Mouse (Mus musculus) cerebellum, postnatal 25 days (tissue): Measurements from ENCODE around the gene Slc39a11.

Experiments used
- DNase-seq, 2 experiments: peaks; one replicate each; pipeline ENCODE4 v3.0.0; 2021; ENCODE audit warnings: mixed read lengths in 2 of 2

The Slc39a11 gene

DNA sequence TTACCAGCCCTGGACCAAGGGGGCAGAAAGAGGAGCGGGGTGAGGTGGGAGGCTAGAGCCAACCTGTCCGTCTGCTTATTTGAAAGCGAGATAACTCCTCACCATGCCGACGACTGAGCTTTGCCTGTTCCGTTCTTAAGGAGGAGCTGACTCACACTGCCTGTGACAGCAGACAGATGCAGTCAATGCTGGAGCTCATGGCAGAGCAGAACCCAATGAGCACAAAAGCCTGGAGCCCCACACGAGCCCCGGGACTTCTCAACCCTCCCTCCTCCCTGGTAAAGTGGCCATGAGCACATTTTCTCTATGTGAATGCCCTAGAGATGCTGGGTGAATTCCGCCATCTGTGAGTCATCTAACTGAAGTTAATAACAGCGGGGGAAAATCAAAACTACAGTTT lies 198.6 kb downstream of the Slc39a11 start:
- DNase-seq = no peak

DNA sequence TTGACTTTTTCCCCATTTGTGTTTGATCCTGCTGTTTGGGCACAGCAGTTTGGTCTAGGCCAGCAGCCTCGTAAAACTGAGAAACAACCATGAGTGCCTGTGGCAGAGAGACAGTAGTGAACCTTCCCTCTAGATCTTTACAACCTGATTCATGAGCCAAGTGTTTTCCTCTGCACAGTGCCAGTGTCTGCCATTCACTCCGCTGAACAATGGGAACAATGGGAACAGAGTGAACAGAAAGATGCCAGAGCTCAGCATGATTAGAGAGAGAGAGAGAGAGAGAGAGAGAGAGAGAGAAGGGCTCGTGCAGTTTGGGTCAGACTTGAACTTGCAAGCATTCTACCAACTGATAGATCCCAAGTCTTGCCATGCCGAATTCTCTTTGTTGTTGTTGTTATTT lies 199.2 kb downstream of the Slc39a11 start:
- DNase-seq = no peak

- no peak for DNase-seq
These were observed 199.9 kb downstream of the Slc39a11 start for GRCm38 (mm10) chr11:113450028-113450427.

- no peak for DNase-seq
These were observed 207.8 kb downstream of the Slc39a11 start for GRCm38 (mm10) chr11:113442036-113442435.

DNA sequence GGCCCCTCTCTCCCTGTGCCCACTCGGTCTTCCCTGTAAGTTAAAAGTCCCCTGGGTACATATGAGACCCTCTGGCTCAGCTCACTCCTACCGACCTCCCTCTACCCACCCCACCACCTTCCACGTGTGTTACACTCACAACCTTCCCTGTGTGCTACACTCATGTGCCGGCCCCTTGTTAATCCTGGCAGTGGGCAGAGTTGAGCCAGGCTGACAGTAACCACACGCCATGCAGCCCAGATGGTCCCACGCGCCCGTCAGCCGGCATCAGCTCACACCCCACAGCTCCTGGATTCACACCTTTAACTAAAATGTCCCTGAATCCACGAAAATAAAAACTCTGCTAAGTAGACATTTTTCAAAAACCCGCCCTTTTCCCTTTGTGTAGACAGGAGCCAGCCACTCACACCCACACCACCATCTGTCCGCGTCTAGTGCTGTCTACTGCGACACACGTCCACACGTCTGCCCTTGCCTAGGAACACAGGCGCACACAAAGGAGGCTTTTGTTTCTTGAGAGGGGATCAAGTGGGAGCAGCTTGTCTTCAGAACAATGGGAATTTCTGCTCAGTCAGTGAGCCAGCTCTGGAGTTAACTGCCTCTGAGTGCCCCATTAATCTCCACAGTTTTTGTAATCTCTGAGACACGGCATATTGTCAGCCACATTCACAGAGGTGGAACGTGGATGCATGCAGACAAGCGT lies 210.4 kb downstream of the Slc39a11 start:
- peak in 1 of 2 experiments; percentile 41 for DNase-seq

DNA sequence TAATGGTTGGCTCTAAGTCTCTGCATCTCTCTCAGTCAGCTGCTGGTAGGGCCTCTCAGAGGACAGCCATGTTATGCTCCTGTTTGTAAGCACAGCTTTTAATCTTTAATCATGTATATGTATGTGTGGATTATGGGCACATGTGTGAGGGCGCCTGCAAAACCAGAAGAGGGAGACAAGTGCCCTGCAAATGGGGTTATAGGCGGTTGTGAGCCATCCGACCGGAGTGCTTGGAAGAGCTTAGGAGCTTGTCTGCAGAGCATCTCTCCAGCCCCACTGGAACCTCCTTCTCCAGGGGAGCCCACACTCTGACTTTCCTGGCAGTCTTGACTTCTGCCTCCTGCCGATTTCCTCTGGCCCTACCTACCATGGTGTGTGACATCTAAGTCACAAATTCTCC lies 211.0 kb downstream of the Slc39a11 start:
- DNase-seq = no peak

- DNase-seq = no peak
These were observed 212.5 kb downstream of the Slc39a11 start for GRCm38 (mm10) chr11:113437357-113437756.

GRCm38 (mm10) chr11:113436299-113436698 lies 213.6 kb downstream of the Slc39a11 start:
- DNase-seq = no peak

DNA sequence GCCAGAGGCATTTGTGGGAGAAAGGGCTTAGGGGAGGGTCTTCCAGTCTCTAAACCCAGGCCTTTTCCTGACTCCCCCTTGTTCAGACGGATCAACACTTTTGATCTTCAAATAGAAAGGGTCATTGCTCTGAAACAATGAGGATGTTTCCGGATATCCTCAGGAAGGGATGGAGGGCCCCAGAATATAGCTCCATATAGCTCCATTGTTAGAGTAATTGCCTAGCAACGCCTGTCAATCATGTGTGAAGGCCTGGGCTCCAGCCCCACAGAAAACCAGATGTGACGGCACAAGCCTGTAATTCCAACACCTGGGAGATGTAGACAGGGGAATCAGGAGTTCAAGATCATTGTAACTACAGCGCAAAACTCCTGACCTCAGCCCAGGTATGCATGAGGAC lies 214.2 kb downstream of the Slc39a11 start:
- no peak for DNase-seq

DNA sequence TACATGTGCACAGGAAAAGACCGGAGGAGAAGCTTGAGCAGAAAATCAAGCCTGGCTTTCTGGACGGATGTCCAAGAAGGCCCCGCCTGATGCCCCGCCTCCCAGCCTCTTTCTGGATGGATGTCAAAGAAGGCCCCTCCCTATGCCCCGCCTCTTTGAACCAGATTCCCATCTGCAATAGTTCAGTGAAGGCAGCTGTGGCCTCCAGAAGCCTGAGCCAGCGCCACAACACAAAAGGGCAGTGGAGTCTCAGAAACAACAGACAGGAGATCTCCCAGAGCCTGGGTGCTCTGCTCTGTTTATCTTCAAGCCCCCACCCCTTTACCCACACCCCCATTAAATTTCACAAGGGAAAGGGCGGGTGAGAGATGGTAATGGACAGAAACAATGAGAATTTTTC lies 218.7 kb downstream of the Slc39a11 start:
- no peak for DNase-seq

DNA sequence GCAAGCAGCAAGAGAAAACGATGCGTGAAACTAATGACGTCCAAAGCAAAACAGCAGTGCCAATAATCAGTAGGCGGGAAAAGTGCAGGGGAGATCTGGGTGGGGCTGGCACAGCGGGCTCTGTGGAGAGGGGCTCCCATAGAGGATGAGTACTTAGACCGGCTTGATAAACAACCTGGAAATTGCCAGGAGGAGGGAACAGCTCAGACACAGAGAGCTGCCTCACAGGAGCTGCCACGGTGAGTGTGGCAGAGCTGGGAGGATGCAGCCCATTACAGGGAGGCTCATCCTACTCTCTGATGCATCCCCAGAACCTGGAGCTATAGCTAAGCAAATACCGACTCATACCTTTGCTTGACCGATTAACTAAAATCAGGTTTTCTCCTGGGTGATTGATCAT lies 224.0 kb downstream of the Slc39a11 start:
- DNase-seq = no peak

GRCm38 (mm10) chr11:113425454-113425853 lies 224.4 kb downstream of the Slc39a11 start:
- DNase-seq = no peak

DNA sequence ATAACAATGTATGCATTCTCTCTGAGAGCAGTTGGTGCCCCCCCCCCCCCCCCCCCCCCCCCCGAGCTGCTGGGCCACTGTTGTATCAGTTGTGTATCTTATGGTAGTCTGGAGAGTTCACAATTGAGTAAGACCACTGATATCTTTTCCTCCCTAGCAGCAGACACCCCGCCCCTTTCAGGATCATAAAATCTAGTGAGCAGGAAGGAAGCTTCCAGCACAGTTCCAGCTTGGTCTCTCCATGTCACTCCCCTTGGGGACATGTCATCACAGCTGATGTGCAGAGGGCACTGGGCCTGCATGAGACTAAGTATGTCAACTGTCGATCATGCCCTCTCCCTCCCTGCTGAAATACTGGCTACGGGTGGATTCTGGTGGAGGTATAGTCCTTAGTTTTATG lies 225.1 kb downstream of the Slc39a11 start:
- DNase-seq = no peak

DNA sequence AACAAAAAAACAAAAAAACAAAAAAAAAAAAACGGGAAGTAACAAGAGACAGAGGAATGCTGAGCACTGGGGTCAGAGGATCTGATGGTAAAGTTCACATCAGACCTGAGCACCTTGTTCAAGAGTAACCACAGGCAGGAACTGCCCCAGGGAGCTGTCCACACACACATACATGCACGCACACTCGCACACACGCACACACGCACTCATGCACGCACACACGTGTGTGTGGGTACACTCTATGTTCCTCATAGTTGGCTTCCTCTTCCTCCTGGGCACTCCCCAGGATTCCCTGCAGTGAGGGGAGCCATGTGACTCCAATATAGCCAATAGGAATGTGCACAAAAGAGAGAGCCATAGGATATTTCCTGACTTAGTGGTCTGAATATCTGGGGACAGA lies 227.3 kb downstream of the Slc39a11 start:
- DNase-seq = no peak

DNA sequence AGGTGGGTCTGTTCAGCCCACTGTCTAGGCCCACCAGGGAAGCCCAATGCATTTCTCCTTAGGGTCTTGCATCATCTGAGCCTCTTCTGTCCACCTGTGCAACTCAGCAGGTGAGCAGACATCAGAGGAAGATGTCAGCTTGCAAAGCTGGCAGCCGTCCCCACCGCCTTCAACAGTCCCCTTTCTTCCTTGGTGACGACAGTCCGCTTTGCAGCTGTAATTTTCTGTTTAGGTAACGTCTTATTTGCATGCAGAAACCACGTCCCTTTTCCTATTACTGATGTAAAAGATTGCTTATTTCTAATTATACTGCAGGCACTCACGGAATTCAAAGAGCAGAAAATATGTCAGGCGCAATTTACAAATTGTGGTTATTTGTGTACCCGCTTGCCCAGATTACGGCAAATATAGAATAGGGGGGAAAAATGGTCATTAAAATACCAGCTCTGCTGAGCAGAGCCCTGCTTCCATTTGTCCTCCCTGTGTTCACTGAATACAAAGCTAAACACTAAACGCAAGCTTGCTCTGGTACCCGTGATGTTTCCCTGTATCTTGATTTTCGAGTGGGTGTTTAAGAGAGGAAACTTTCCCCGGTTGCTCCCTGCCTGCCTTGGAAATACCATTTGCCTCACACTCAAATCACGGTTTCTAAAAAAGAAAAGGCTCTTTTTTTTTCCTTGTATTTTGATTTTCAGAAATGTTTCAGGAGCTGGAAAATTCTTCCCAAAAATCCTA lies 230.8 kb downstream of the Slc39a11 start:
- no peak for DNase-seq

DNA sequence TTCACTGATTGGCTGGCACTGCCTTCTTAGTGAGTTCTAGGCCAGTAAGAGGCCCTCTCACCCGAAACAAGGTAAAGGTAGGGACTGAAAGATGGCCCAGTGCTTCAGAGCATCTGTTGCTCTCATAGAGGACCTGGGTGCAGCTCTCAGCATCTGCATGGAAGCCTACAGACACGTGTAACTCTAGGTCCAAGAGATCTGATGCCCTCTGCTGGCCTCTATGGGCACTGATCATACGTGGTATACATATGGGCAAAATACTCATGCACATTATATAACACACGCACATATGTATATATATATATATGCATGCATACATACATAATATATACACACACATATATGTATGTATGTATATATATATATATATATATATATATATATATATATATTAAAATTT lies 231.9 kb downstream of the Slc39a11 start:
- DNase-seq = no peak

- DNase-seq = no peak
These were observed 237.3 kb downstream of the Slc39a11 start for GRCm38 (mm10) chr11:113412545-113412944.

DNA sequence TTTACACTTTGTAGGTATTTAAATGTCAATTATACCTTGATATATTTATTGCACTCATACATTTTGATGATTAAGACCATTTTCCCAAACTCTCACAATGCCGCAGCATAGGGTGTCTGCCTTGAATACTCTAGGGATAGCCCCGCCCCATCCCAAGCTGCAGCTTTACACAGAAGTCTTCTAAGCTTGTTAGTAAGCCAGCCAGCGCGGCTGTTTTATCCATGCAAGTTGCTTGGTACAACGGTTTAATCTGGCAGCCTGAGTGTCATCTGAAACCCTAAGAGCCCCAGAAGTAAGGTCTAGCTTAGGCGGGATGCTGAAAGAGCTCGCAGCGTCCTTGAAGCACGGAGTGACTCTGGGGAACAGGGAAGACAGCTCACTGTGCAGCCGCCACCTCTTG lies 238.1 kb downstream of the Slc39a11 start:
- DNase-seq = no peak

- no peak for DNase-seq
These were observed 240.8 kb downstream of the Slc39a11 start for GRCm38 (mm10) chr11:113409121-113409520.

- DNase-seq = no peak
These were observed 242.4 kb downstream of the Slc39a11 start for GRCm38 (mm10) chr11:113407474-113407873.

DNA sequence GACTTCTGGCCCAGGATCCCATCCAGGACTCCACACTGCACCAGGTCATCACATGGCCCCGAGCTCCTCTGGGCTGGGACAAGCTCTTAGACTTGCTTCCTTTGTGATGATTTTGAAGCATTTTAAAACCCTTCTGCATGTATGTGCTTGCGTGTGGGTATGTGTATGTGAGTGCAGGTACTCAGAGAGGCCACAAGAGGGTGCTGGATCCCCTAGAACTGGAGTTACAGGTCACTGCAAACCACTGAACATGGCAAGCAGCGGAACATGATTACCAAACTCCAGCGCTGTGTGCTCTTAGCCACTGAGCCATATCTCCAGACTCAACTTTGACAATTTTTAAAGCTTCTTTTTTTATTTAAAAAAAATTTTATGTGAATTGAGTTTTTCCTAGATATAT lies 249.0 kb downstream of the Slc39a11 start:
- DNase-seq = no peak

GRCm38 (mm10) chr11:113399601-113400000 lies 250.3 kb downstream of the Slc39a11 start:
- DNase-seq = no peak

- DNase-seq = no peak
These were observed 252.5 kb downstream of the Slc39a11 start for GRCm38 (mm10) chr11:113397394-113397793.

- DNase-seq = no peak
These were observed 256.3 kb downstream of the Slc39a11 start for GRCm38 (mm10) chr11:113393366-113394150.
